Mouse (Mus musculus): ENCODE data around the gene Babam2. TPM values are rescaled to one million over a fixed set of nuclear protein-coding genes. Genes with fewer than 3 reads are reported as not detected.

The Babam2 gene
- total and polyA plus RNA-seq, 3 experiments, result 25.2 to 32.9 (median 28.4) TPM

DNA sequence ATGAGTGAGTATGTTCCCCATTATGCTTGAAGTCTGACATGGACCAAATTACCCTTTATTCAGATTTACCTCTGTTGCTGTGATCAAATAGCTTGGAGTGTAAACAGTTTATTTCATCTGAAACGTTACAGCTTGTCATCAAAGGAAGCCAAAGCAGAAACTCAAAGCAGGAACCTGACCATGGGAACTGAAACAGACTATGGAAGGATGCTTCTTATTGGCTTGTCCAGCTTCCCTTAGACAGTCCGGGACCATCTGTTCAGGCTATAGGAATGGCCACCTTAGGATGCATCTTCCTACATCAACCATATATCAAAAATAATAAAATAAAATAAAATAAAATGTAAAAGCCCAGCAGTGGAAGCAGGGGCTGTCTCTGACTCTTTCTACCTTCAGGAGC is 183.0 kb downstream of the Babam2 start:
- no peak overlapping the region for H3K9ac ChIP-seq (ENCODE audit: low read depth, low read length)
- no peak overlapping the region for H3K27ac ChIP-seq
- peaks cover 21% of the 10 kb centered on the region for H3K36me3 ChIP-seq (ENCODE audit: control insufficient read depth, insufficient read depth, low read length)
- 75% methylated on average over 2 of the region's 2 CpGs for WGBS
- H3K4me1 ChIP-seq (ENCODE audit: control insufficient read depth, insufficient read depth, low read length), result peaks cover 20% of the 10 kb centered on the region
- no peaks in the 10 kb centered on the region for H3K27me3 ChIP-seq (ENCODE audit: control insufficient read depth, insufficient read depth, low read length)
- H3K79me2 ChIP-seq (replicated peaks; ENCODE audit: control insufficient read depth, insufficient read depth, low read length), result no peaks in the 10 kb centered on the region
- intact Hi-C loops (cut with DNase I), result no loop called here
- no peak overlapping the region for H3K4me3 ChIP-seq
- TF ChIP-seq EP300 (IDR thresholded peaks at IDR 0.05; ENCODE audit: insufficient read depth, low read depth, low read length), result no peak
- TF ChIP-seq POLR2A (IDR thresholded peaks at IDR 0.05; ENCODE audit: insufficient read depth, low read depth, low read length), result no peak
- no peak for TF ChIP-seq CTCF (IDR thresholded peaks at IDR 0.05)
- DNase-seq, result no peak

GRCm38 (mm10) chr5:31882297-31882696 is 184.8 kb downstream of the Babam2 start:
- intact Hi-C loops (cut with DNase I), result no loop called here

GRCm38 (mm10) chr5:31884962-31885361 is 187.5 kb downstream of the Babam2 start:
- no peak for TF ChIP-seq CTCF (IDR thresholded peaks at IDR 0.05)
- TF ChIP-seq EP300 (IDR thresholded peaks at IDR 0.05; ENCODE audit: insufficient read depth, low read depth, low read length), result no peak
- no peak for TF ChIP-seq POLR2A (IDR thresholded peaks at IDR 0.05; ENCODE audit: insufficient read depth, low read depth, low read length)
- Histone ChIP-seq H3K79me2 (replicated peaks; ENCODE audit: control insufficient read depth, insufficient read depth, low read length) (no peaks in the 10 kb centered on the region), H3K27me3 (ENCODE audit: control insufficient read depth, insufficient read depth, low read length) (no peaks in the 10 kb centered on the region), H3K36me3 (ENCODE audit: control insufficient read depth, insufficient read depth, low read length) (peaks cover 9% of the 10 kb centered on the region), H3K9ac (ENCODE audit: low read depth, low read length) (no peak overlapping the region), H3K4me1 (ENCODE audit: control insufficient read depth, insufficient read depth, low read length) (peaks cover 12% of the 10 kb centered on the region), H3K4me3 (no peak overlapping the region), H3K27ac (no peak overlapping the region)
- DNase-seq, result no peak
- intact Hi-C loops (cut with DNase I), result no loop called here
- 88% methylated on average over 4 of the region's 4 CpGs for WGBS

More at GRCm38 (mm10) chr5:31882297-31882696, 184.8 kb downstream of the Babam2 start:
- Histone ChIP-seq H3K79me2 (replicated peaks; ENCODE audit: control insufficient read depth, insufficient read depth, low read length) (no peaks in the 10 kb centered on the region), H3K36me3 (ENCODE audit: control insufficient read depth, insufficient read depth, low read length) (peaks cover 14% of the 10 kb centered on the region), H3K9ac (ENCODE audit: low read depth, low read length) (no peak overlapping the region), H3K4me1 (ENCODE audit: control insufficient read depth, insufficient read depth, low read length) (peaks cover 12% of the 10 kb centered on the region), H3K27ac (peak overlapping the region; percentile 21), H3K4me3 (no peak overlapping the region), H3K27me3 (ENCODE audit: control insufficient read depth, insufficient read depth, low read length) (no peaks in the 10 kb centered on the region)
- 11% methylated on average over 3 of the region's 3 CpGs for WGBS
- DNase-seq, result peak in 1 of 2 experiments; percentile 13
- TF ChIP-seq EP300 (IDR thresholded peaks at IDR 0.05; ENCODE audit: insufficient read depth, low read depth, low read length) (no peak), CTCF (IDR thresholded peaks at IDR 0.05) (no peak), POLR2A (IDR thresholded peaks at IDR 0.05; ENCODE audit: insufficient read depth, low read depth, low read length) (no peak)

DNA sequence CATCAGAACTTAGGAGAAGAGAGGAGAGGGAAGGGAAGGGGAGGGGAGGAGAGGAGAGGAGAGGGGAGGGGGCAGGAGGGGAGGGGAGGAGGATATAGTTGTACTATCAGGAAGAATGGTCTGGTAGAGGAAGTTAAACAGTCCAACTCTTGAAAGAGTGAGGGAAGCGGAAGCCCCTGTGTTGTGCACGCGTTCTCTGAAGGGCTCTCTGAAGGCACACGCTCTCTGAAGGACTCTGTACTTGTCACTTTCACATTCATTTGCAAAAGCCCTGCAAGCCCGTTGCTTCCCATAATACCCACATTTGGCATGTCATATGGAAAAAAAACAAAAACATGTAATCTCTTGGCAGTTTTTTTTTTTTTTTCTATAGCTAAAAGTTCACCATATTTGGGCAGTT is 190.1 kb downstream of the Babam2 start:
- H3K27me3 ChIP-seq (ENCODE audit: control insufficient read depth, insufficient read depth, low read length), result no peaks in the 10 kb centered on the region
- H3K79me2 ChIP-seq (replicated peaks; ENCODE audit: control insufficient read depth, insufficient read depth, low read length), result no peaks in the 10 kb centered on the region
- WGBS, result 48% methylated on average over 5 of the region's 5 CpGs
- no peak overlapping the region for H3K9ac ChIP-seq (ENCODE audit: low read depth, low read length)
- H3K4me3 ChIP-seq, result no peak overlapping the region
- TF ChIP-seq EP300 (IDR thresholded peaks at IDR 0.05; ENCODE audit: insufficient read depth, low read depth, low read length), result no peak
- no peak for TF ChIP-seq CTCF (IDR thresholded peaks at IDR 0.05)
- no peak for TF ChIP-seq POLR2A (IDR thresholded peaks at IDR 0.05; ENCODE audit: insufficient read depth, low read depth, low read length)
- no peak overlapping the region for H3K27ac ChIP-seq
- intact Hi-C loops (cut with DNase I), result no loop called here
- peaks cover 4% of the 10 kb centered on the region for H3K36me3 ChIP-seq (ENCODE audit: control insufficient read depth, insufficient read depth, low read length)
- peak in 1 of 2 experiments; percentile 12 for DNase-seq
- peaks cover 4% of the 10 kb centered on the region for H3K4me1 ChIP-seq (ENCODE audit: control insufficient read depth, insufficient read depth, low read length)

- H3K27ac ChIP-seq, result no peak overlapping the region
- no peaks in the 10 kb centered on the region for H3K79me2 ChIP-seq (replicated peaks; ENCODE audit: control insufficient read depth, insufficient read depth, low read length)
- WGBS, result 56% methylated on average over 3 of the region's 3 CpGs
- DNase-seq, result peak in 1 of 2 experiments; percentile 40
- peaks cover 3% of the 10 kb centered on the region for H3K4me1 ChIP-seq (ENCODE audit: control insufficient read depth, insufficient read depth, low read length)
- intact Hi-C loops (cut with DNase I), result no loop called here
- H3K4me3 ChIP-seq, result no peak overlapping the region
- TF ChIP-seq CTCF (IDR thresholded peaks at IDR 0.05) (no peak), POLR2A (IDR thresholded peaks at IDR 0.05; ENCODE audit: insufficient read depth, low read depth, low read length) (no peak), EP300 (IDR thresholded peaks at IDR 0.05; ENCODE audit: insufficient read depth, low read depth, low read length) (no peak)
- no peaks in the 10 kb centered on the region for H3K36me3 ChIP-seq (ENCODE audit: control insufficient read depth, insufficient read depth, low read length)
- H3K9ac ChIP-seq (ENCODE audit: low read depth, low read length), result no peak overlapping the region
- H3K27me3 ChIP-seq (ENCODE audit: control insufficient read depth, insufficient read depth, low read length), result no peaks in the 10 kb centered on the region
These were observed 190.9 kb downstream of the Babam2 start for GRCm38 (mm10) chr5:31888341-31888740.

DNA sequence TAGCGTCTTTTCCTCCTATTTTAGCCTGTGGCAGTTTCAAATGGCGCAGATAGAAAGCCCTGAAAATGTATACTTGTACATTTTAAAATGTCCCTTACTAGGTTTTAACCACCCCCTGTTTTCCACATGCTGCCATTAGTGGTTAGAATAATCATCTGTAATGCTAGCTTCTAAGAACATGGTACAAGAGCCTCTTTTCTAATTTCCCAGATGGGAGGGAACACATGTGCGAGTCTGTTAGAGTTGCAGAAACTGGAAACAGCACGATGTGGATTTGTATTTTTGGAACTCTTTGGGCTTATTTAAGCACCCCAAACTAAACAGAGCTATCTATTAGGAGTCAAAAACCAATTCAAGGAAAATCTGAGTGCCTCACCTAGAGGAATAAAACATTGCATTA is 195.1 kb downstream of the Babam2 start:
- no peak overlapping the region for H3K9ac ChIP-seq (ENCODE audit: low read depth, low read length)
- intact Hi-C loops (cut with DNase I), result no loop called here
- H3K27me3 ChIP-seq (ENCODE audit: control insufficient read depth, insufficient read depth, low read length), result no peaks in the 10 kb centered on the region
- no peak overlapping the region for H3K27ac ChIP-seq
- no peak for DNase-seq
- no peak overlapping the region for H3K4me3 ChIP-seq
- TF ChIP-seq CTCF (IDR thresholded peaks at IDR 0.05) (no peak), EP300 (IDR thresholded peaks at IDR 0.05; ENCODE audit: insufficient read depth, low read depth, low read length) (no peak), POLR2A (IDR thresholded peaks at IDR 0.05; ENCODE audit: insufficient read depth, low read depth, low read length) (no peak)
- no peaks in the 10 kb centered on the region for H3K36me3 ChIP-seq (ENCODE audit: control insufficient read depth, insufficient read depth, low read length)
- H3K4me1 ChIP-seq (ENCODE audit: control insufficient read depth, insufficient read depth, low read length), result peaks cover 3% of the 10 kb centered on the region
- 93% methylated on average over 4 of the region's 4 CpGs for WGBS
- no peaks in the 10 kb centered on the region for H3K79me2 ChIP-seq (replicated peaks; ENCODE audit: control insufficient read depth, insufficient read depth, low read length)
